Mouse (Mus musculus) embryo, embryonic 10.5 days (tissue): ENCODE results near the gene Cadm4.
A peak's percentile ranks its signal among the peaks of the same experiment; 100 is the strongest.
"Not testable (repeated sequence)": the region's sequence is repeated elsewhere in the genome, so short reads cannot be mapped to it uniquely, and the experiment has no call there.

Source experiments
- DNase-seq: peaks from one replicate; pipeline ENCODE4 v3.0.0-alpha.2; 2015; ENCODE audit warnings: low spot score

The Cadm4 gene

DNA sequence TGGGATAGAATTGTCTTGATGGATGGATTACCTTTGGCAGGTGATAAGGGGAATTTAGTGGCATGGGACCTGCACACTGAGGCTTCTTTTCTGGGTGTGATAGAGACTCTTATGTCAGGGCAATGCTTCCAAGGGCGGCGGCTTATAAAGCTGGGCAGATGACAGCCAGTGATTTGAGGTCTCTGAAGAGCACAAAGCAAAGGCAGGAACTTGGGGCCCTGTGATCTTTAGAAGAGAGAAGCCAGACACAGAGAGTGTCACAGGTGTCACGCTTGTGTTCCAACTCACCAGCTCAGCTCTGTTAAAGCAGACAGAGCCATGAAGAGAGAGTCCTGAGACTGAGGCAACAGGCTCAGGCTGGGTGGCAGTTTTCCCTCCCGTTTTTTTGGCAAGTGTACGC is 13.9 kb upstream of the Cadm4 start:
- no peak for DNase-seq

DNA sequence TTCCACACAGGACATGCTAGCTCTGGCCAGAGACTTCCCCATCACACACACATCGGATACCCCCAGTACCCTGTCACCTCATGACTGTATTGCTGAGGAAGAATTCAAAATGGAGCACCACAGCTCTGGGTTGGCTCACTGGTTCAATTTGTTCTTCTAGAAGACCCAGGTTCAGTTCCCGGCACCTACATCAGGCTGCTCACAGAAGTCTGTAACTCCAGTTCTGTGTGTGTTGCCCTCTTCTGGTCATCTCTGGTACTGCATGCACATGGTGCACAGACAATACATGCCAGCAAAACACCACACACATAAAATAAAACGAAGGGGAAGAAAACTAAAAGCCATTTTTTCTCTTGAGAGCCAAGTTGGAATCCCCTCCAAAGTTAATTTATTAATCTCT is 12.7 kb upstream of the Cadm4 start:
- no peak for DNase-seq

DNA sequence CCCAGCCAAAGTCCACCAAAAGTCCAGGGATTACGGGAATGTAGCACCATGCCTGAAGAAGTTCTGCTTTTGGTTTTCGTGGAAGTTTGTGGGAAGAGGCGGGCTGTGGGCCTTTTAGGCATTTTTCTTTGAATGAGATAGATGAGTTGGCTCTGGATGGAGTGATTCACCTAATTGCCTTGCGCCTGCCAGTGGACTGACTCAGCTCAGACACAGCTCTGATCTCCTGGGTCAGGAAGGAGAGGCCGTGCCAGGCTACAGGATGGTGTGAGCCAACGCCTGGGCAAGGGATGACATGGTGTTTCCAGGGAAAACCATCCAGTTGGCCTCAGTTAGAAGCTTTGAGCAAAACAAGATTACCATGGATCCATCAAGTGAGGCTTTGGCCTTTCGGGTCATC is 11.5 kb upstream of the Cadm4 start:
- no peak for DNase-seq

DNA sequence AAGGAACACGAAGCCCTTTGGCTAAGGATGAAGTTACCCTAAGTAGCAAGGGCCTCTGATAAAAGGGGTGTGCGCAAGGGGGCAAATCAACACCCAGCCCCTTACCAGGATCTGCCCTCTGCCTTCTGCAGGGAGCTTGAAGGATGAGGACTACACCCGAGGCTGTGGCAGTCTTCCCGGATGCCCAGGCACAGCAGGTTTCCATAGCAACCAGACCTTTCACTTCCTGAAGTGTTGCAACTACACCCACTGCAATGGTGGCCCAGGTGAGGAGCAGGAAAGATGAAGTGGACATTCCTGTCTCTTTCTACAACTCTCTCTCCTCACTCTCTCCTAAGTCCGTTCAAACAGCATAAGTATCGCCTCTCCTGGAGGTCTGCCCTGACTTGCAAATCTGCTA is 9.4 kb upstream of the Cadm4 start:
- DNase-seq: no peak

DNA sequence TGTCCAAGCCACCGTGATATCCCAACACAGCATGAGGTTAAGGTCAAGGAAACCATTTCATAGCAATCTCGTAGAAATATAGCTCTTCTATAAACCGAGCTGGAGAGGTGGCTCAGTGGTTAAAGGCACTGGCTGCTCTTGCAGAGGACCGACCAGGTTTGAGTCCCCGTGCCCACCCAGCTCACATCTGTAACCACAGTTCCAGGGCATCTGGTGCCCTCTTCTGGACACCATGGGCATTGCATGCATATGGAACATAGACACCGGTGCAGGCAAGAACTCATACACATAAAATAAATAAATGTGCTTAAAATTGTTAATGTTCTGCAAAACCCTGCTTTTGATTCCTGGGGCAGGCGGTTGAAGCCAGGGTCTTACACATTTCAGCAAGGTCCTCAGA is 8.9 kb upstream of the Cadm4 start:
- DNase-seq: peak; percentile 59

DNA sequence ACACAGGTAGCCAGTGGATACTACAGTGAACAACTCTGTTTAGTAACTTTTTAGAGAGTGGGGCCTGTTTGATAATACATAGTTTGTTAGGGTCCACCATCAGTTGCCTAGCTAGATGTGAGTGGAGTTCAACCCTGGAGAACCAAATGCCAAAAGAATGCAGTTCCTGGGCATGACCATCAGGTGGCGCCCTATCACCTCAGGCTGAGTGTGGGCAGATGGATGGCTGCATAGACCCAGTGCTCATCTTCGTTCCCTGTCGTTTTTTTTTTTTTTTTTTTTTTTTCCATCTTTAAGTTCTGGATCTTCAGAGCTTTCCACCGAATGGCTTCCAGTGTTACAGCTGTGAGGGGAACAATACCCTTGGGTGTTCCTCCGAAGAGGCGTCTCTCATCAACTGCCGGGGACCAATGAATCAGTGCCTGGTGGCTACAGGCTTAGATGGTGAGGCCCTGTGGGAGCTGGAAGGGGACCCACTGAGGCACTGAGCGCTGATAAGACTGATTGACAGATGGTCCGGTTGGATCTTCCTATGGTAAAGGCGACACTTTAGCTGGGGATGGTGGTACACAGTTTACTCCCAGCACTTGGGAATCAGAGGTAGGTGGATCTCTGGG is 7.8 kb upstream of the Cadm4 start:
- DNase-seq: peak; percentile 78

DNA sequence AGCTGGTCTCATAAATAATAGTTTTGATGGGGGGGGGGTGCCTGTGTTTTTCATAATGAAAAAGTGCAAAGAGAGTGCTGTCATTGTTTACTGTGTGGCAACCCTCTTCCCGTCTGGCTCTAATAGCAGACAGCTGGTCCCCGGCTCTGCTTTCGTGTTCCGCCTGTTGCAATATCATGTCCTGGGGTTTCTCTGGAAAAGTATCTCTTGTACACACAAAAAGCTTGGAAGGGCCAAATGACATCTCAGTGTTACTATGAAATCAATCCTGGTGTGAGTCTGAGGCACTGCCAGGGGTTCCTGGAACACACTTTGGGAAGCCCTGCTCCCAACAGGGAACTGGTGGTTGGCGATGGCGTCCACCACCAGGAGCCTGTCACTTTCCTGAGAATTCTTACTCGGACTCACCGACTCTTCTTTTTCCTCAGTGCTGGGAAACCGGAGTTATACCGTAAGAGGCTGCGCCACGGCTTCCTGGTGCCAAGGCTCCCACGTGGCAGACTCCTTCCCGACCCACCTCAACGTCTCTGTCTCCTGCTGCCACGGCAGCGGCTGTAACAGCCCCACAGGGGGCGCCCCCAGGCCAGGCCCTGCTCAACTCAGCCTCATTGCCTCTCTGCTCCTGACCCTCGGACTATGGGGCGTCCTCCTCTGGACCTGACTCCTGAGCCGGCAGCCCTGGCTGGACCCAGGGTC is 6.9 kb upstream of the Cadm4 start:
- DNase-seq: peak; percentile 32

DNA sequence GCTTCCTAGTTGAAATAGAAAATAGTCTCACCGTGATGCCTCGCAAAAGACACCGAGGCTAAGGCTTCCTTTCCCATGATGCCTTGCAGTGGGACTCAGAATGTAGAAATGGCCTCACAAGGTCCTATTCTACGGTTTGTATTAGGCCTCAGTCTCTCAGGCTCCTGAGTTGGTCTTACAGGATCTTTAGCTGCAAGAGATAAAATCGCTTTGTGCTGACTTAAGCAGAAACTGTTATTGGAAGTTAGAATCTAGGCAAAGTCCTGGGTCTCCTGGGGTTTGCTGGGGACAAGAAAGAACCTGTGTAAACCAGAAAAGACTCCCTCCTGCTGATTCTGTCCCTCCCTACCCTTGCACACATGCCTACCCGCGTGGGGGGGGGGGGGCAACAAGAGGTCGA is 5.5 kb upstream of the Cadm4 start:
- DNase-seq: no peak

DNA sequence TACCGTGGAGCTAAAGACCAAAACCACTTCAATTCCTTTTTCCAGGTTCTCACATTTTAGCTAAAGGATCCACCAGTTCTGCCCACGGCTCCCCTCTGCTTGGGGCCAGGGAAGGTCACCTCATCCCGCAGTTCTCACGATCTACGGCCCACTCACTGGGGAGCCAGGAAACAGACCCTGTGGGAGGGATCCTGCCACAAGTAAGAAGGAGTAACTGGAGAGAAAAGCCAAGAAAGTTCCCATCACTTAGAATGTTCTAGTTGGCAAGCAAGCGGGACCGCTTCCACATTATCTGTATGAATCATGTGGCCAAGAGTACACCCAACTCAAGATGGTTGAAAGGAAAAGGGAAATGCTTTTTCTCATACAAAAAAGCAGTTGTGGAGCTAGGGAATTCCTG is 5.0 kb upstream of the Cadm4 start:
- no peak for DNase-seq

DNA sequence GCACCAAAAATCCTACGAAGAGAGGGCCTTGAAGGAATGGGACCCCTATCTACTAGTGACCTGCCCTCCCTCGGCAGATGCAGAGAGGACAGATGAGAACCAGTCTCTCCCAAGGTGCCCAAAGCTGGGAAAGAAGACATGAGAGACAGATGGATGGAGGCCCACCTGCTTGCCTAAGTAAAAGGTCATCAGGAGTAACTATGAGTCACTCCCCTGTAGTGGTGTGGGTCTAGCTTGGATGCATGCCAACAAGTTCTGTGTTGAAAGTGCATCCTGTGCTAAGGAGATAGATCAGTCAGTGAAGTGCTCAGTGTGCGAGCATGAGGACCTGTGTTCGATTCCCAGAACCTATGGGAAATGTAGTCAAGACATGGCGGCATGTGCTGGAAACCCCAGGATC is 2.9 kb upstream of the Cadm4 start:
- DNase-seq: no peak

DNA sequence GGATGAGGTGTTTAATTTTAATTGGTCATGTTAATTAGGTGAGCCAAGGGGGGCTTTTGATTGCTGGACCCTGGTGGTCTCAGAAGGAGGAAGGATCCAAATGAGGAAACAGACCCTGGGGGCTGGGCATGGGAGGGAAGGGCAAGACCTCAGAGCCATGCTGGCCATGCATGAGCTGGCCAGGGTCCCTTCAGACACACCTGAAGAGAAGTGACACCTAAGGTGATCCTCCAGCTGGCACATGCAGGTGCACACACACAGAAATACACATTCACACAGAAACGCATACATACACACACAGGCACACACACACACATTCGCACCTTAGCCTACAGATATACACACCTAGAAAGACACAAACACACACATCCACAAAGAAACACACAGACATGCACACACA is 2.1 kb upstream of the Cadm4 start:
- DNase-seq: no peak

DNA sequence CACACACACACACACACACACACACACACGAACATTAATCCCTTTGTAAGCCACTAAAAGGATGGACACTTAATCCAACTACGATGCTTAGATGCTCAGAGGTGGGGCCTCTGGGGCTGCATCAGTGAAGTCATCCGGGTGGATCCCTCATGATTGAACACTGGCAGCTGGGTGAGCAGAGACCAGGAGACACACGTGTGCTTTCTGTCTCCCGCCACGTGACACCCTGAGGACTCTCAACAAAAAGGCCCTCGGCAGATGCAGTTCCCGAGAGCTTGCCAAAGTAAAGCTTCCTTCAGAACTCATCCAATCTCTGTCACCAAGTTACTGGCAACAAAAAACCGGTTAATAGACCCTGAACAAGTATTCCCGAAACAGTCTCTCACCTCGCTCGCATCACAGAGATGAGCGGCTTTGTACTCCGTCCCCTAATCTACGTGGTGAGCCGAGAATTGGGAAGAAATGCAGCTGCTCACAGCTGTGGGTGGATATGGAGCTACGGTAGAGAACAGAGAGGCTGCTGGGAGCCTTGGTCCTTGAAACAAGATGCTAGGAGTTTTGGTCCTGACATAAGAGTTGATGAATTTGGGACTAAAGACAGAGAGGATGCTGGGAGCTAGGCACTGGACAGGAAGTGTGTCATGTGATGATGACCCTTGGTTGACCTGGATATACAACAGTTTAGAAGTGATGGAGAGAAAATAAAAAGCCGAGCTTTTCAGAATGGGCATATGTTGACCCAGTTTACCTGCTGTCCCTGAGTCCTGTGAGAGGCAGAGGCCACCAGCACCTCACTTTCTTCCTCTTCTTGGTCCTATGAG is 1.5 kb upstream of the Cadm4 start:
- DNase-seq: no peak

DNA sequence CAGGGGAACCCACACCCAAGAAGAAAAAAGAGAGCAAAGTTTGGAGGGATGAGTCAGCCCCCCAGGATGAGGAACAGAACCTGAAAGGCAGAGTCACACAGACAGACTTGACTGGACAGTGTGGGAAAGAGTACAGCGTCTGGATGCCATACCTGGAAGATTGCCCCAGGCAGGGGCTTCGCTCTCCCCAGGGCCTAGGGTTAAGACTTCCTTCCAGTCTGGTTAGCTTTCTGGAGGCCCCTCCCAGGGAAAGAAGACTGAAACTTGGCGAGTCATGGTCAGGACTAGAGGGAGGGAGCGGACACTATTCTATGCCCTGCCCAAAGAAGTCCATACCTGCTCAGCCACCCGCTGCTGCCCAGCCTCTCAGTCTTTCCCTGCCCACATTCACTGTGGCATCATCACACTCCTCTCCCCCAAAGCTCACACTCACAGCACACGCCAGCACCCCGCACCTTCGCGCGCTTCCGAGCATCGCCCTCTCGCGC is 793 bp upstream of the Cadm4 start:
- no peak for DNase-seq

DNA sequence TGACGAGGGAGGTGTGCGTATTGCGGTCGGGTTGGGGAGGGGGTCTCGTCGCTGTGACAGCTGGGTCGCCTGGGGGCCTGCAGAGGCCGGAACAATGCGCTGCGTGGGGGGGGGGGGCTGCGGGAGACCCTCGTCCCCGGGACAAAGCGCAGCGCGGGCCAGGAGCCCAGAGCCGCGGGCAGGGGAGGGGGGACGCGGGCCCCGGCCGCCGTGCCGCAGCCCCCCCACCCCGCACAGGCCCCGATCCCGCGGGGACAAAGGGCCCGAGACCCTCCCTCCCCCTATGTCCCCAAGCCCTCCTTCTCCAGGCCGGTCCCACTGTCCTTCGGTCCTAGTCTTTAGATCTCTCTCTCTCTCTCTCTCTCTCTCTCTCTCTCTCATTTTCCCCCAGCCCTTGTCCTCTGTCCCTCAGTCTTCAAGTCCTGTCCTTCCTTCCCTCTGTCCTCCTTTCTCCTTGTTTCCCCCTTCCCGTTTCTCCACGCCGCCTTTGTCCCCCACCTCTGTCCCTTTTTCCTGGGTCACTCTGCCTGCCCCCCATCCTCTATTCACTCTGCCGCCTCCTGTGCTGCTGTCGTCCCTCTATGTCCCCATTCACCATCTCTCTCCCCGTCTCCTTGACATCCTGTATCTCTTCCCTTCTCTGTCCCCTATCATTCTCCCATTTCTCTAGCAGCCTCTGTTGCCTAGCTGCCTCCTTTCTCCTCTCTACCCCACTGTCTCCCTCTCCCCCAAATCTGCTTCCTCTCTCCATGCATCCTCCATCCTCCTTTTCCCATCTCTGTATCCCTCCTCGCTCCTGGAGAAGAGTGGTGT is 591 bp downstream of the Cadm4 start:
- DNase-seq: peak; percentile 19

DNA sequence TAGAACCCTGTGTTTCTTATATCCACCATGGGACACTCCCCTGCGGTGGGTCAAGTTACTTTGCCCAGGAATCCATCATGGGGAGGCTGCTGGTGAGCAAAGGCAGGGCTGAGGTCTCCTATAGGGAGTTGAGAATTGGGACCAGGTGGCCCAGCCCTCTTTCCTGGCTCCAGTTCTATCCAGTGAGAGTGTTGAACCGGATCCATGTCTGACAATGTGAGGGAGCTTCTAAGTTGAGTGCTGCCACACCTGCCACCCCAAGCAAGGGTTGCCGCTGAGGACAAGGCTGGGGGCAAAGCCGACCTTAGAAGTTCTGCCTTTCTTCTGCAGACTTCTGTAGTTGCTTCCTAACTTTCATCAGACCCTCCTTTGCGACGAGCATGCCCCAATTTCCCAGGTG is 1.5 kb downstream of the Cadm4 start:
- DNase-seq: not testable (repeated sequence)

DNA sequence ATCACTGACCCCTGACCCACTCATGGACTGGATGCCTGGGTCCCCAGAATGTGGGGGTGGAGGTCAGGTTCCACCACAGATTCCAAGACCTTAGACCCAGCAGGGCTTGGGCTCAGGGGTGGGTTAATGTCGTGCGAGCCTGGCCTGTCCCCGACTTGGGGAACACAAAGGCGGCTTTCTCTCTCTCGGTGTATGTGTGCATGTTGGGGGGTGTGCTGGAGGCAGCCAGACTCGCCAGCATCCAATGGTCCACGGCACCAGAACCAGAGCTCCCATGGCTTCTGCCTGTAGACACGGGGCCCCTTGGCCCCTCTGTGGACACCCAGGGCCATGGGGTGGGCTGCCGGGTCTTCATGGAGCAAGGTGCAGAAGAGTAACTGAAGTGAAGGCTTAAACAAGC is 3.7 kb downstream of the Cadm4 start:
- DNase-seq: no peak

DNA sequence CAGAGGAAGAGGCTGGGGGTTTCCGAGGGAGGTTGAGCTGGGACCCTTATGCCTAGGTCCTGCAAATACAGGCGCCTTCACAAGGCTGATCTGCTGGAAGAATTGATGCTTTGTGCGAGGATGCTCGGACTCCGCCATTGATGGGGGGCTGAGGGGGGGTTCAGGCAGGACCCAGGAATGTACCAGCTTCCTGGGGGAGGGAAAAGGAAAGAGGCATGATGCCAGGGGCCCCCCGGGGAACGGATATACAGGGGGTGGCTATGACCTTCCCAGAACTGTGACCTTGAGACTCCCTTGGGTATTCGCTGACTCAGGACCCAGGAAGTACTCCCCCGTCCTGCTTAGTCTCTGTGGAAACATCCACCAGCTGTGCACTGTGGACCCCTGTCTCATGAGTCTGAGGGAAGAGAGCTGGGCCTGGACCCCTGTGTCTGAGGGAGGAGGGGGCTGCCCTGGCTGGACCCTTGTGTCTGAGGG is 4.9 kb downstream of the Cadm4 start:
- DNase-seq: peak; percentile 30

DNA sequence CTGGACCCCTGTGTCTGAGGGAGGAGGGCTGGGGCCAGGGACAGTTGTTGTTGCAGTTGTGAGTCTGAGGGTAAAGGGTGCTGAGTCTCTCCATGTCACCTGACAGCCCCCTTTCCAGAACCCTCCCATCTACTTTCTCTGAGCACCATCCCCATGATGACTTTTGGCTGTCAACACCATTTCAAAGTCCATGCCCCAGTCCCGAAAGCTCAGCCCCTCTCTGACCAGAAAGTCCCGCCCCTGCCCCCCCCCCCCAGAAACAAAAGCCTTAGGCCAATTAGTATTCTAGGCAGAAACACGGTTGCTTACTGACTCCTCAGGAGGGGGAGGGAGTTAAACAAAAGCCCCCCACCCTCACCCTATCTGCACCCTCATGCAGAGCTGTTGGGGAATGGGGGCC is 5.6 kb downstream of the Cadm4 start:
- DNase-seq: no peak

DNA sequence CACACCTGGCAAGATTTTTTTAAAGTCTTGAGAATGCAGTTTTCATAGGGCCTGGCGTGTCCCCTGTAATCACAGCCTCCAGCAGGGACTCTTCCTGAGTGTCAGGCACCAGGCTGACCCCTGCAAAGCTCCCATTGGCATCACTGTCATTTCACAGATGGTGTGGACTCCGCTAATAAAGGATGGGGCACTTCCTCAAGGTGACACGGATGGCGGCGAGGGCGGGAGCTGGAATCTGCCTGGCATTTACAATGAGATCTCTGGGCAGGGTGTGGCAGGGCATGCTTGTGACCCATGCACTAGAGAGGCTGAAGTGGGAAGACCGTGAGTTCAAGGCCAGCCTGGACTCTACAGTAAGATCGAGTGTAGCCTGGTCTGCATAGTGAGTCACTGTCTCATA is 6.5 kb downstream of the Cadm4 start:
- no peak for DNase-seq

DNA sequence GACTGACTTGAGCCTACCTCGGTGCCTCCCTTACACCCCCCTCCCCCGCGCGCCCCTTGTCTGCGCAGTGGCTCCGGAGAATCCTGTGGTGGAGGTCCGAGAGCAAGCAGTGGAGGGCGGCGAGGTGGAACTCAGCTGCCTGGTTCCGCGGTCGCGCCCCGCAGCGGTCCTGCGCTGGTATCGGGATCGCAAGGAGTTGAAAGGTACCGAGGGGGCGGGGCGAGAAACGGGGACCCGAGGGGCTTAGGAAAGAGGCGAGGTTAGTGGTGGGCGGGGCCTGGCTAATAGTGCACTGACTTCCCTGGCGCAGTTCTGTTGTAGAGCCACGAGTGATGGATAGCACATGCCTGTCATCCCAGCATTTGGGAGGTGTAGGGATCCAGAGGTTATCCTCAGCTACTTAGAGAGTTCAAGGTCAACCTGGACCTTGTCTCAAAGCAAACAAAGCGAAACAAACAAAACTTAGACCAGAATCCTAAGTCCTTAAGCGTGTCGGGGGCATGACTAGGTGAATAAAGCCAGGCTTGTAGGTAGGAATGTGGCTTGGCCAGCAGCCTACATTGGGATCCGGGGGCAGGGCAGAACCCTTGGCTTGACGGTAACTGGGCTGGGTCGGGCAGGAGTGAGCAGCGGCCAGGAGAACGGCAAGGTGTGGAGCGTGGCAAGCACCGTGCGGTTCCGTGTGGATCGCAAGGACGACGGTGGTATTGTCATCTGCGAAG is 18.2 kb downstream of the Cadm4 start:
- peak; percentile 68 for DNase-seq

DNA sequence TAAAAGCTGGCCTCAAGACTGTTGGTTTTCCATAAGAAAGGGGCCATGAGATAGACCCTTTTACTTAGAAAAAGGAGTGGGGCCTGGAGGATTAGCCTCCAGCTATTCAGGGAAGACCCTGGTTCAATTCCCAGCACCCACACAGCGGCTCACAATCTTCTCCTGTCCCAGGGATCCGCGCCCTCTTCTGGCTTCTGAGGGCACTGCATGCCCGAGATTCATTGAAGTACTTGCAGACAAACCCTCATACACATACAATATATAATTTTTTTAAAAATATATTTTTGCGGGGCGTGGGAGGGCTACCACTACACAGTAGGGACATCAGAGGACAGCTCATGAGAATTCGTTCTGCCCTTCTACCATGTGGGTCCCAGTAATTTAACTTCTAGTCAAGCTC is 19.1 kb downstream of the Cadm4 start:
- peak; percentile 51 for DNase-seq

DNA sequence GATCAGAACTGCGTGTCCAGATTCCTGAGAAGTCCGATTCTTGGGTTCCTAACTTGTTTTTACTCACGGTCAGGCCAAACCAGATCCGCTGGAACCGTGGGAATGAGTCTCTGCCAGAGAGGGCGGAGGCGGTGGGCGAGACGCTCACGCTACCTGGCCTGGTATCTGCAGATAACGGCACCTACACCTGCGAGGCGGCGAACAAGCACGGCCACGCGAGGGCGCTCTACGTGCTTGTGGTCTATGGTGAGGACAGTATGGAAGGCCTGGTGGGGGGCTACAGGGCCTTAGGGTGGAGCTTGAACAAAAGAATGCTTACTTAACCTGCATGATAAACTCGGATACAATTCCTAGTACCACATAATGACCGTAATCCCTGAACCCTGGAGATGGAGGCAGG is 19.7 kb downstream of the Cadm4 start:
- DNase-seq: no peak
